Mouse (Mus musculus): Measurements from ENCODE around the gene Crlf1.

The Crlf1 gene

DNA sequence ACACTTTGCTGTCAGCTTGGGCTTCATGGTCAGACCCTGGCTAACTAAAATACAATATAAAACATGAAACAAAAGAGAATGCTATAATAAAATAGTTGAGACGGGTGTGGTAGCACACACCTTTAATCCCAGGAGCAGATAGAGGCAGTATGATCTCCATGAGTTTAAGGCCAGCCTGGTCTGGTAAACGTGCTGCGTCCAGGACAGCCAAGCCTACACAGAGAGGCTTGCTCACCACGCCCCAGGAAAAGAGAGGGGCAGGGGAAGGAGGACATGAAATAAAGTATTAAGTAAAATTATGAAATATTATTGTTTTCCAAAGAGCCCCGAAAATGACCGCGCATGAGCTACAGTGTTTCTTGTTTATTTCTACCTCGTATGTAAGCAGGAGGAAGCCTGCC, 34.2 kb downstream of the Crlf1 start:
- DNase-seq: no peak

DNA sequence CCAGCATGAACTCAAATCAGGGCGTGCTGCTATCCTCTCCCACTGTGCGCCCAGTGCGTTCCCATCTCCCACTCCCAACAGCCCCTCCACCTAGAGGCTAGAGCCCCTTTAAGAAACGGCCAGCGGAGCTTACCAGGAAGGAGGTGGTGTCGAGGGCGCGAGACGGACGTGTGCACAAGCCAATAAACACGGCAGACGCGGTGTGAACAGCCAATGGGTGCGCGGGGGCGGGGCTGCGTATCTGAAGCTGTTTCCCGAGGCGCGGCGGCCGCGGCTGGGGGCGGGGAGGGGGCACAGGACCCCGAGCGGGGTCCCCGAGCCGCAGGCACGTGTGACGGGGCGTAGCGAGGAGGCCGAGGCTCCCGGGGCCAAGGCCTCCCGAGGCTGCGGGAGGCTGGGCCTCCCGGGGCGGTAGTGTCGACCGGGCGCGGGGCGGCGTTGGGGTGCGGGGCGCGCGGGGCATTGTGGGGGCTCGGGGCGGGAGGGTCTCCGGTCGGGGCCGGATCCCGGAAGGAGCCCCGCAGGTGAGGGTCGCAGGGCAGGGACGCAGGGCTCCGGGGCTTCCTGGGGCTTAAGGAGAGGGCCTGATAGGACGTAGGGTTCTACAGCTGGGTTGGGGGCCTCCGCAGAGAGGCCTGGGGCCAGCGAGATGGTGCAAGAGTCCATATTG, 34.7 kb downstream of the Crlf1 start, which contains the start of the genes Fkbp8 and Kxd1:
Fkbp8 (plus strand) TSS at position 213 of the 670 bp plus-strand sequence.
Kxd1 (minus strand) TSS at position 445 of the 670 bp plus-strand sequence.
- peak; percentile 98 to 99 for DNase-seq

DNA sequence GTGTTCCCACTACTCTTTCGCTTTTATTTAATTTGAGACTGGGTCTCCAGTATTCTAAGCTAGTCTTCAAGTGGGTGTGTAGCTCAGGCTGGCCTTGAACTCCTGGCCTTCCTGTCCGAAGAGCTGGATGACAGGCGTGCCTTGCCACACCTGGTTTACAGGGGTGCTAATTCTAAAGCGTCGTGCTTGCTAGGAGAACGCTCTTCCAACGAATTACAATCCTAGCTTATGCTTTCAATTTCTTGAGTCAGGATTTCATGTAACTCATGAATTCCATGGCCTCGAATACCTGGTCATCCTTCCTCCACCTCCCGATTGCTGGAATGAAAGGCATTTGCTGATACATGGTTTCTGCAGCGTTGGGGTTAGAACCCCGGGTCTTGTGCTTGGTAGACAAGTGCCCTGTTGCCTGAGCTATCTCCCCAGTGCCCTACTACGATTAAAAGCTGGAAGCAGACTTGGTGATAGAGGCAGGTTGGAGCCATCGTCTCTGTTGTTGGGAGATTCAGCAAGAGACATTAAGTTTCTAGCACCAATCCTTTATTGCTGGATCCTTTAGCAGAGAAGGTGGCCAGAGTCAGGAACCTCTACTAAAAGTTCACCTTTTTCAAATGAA, 35.3 kb downstream of the Crlf1 start:
- DNase-seq: no peak

DNA sequence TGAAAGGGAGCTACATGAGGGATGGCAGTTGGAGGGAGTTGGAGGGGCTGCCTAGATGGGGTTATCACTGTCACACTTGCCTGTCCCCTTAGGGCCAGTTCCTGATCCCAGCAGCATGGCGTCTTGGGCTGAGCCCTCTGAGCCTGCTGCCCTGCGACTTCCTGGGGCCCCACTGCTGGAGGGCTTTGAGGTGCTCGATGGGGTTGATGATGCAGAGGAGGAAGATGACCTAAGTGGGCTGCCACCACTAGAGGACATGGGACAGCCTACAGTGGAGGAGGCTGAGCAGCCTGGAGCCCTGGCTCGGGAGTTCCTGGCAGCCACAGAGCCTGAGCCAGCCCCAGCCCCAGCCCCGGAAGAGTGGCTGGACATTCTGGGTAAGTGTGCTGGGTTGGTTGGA, 36.3 kb downstream of the Crlf1 start:
- no peak for DNase-seq

DNA sequence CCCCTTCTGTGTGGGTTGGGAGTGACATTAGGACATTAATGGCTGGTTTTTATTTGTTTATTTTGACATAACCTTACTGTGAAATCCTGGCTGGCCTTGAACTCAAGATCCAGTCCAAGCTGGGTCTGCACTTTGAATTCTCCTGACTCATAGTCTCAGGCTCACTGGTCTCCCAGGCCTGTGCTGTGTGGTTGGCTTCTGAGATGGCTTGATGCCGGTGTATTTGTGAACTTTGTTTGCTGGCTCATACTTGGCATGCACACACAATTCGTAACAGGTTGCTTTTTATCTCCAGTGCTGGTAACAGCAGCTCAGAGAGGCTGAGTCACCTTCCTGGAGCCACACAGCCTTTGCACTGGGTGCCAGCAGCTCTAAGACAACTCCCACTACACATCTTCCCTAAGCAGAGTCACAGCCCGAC, 36.8 kb downstream of the Crlf1 start:
- DNase-seq: peak in 1 of 2 experiments; percentile 18

DNA sequence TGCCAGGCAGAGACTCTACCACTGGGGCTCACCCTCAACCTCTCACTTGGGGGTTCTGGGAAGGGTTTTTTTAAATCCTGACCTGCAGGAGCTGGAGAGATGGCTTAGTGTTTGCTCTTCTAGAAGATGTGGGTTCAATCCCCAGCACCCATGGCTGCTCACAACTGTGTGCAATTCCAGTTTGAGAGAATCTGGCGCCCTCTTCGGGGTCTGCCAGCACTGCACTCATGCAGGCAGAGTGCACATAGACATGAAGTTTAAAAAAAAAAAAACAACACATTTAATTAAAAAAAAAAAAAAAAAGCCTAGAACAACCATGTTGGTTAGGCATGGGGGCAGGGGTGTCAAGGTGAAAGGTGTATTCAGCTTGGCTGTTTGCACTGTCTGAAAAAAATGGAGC, 37.4 kb downstream of the Crlf1 start:
- DNase-seq: no peak

DNA sequence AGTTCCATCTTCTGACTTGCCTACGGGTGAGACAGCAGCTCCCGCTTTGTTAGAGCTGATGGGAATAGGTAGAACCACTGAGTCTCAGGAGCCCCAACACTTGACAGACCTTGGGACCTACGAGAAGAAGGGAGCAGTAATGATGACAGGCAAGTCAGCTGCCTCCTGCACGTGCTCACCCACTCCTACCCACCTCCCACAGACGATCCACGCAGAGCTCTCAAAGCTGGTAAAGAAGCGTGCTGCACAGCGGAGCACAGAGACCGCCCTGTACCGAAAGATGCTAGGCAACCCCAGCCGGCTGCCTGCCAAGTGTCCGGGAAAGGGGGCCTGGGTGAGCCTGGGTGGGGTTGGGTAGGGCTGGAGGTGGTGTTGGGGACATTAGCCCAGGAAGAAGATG, 41.3 kb downstream of the Crlf1 start:
- DNase-seq: no peak

DNA sequence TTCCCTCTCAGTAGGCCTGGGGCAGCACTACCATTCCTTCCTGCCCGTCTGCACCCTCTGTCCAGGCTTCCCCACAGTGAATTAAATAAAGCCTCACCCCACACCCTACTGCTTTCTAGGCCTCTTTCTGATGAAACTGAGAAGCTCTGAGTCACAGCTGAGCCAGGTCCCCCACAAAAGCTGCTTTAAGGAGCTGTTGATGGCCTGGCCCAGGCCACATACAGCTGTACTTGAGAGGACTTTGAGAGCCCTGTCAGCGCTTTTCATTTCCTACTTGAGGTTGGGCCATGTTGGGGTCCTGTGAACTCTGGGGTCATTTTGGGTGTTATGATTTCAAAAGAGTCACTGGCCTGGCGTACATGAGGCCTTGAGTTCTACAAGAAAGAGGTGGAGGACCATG, 42.3 kb downstream of the Crlf1 start:
- DNase-seq: no peak

DNA sequence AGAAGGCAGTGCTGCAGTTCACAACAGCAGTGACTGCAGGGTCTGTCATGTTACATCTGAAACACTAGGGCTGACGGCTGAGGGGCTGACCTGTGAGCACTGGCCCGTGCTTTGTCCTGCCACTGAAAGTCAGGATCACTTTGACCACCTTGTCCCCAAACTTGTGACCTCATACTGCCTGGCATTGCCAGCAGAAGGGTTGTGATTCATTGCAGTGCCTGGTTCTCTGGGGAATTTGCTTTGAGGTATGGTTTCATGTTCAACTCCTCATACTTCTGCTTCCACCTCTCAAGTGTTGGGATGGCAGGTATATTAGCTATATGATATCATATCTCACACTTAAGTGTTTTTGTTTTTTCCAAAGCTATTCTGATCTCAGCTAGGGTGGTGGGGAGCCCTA, 42.7 kb downstream of the Crlf1 start:
- DNase-seq: no peak

DNA sequence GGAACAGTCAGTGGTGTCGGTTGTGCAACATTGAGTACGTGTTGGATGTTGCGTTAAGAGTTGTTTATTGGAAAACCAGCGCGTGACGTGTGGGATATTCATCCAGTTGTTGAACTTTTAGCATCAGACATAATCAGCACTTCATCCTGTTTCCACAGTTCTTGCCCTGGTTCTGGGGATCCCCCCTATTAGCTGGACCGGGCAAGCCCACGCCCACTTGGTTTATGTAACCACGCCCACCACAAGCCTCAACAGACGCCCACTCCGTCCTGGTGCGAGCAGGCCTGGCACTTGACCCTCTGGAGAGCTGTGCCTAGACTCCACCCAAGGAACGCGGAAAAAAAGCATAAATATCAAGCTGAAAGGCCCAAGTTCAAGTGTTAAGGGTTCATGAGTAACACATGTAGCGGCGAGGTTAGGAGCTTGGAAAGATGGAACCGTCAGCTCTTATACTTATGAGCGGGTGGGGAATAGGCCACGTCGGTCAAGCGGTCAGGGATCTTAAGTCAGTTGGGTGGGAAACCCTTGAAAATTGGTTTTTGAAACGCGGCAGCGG, 45.1 kb downstream of the Crlf1 start:
- DNase-seq: peak; percentile 74 to 78

DNA sequence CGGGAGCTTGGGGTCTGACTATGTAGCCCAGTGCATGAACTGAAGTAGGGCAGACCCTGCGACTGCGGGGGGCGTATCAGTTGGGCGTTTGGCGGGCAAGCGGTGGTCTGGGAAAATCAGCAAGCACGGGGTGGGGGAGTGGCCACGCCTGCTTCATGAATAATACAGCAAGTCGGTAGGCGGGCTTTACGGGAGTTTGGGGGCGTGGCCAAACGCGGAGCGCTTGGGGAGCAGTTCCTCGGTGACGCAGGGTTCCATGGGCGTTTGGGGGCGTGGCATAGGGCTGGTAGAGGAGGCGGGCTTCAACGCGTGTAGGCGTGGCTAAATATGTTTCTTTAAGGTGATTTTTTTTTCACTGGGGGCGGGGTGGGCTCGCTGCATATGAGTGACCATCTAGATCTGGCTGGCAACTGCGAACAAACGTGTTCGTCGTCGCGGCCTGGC, 45.7 kb downstream of the Crlf1 start:
- peak; percentile 99 to 100 for DNase-seq

DNA sequence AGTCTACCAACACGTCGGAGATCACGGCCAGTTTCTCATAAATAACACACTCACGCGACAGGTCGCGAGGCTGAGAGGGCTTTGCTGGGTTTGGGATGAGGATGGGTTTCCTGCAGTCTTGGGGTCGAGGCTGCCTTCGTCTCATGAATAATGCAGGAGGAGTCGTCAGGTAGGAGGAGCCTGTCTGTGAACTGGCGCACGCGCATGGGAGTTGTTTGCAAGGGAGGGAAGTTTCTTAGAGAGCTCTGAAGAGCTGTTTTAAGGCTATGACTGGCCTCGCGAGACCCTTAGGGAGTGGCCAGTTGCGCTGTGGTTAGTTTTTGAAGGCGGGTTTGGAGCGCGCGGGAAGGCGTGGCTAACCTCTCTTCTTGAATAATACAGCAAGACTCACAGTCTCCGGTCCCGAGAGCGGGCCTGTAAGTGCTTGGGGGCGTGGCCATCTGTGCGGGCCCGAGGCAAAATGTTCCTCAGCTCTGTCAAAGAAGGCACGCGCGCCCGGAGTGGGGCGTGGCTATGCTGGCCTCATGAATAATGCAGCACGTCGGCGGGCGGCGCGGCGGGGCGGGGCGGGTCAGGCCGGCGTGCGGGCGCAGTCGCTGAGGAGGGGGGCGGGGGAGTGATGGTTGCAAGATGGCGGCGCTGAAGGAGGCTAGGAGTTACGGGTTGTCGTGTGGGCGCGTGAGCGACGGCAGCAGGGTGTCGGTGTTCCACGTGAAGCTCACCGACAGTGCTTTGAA, 46.3 kb downstream of the Crlf1 start, which contains the start of gene Ell:
Ell (plus strand) TSS at position 381 of the 737 bp plus-strand sequence.
- peak; percentile 100 for DNase-seq

DNA sequence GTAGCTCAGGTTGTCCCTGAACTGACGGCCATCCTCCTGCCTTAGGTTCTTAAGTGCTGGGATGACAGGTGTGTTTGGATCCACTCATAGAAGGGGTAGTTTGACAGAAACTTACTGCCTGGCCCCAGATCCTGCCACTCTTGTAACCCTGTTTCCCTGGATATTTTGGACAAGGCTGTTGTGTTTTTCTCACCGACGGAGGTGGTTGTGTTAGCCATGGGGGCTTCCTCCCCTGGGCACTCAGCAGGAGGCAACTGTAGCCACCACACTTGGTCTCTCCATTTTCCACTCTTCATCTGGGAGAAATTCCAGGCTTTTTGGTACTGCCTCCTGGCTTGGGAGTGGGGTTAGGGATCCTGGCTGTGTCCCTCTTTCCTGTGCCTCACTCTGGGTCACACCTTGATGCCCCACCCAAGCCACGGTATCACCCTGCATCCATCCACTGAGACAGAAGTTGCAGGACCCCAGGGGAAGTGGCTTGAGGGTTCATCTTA, 47.1 kb downstream of the Crlf1 start:
- DNase-seq: no peak

DNA sequence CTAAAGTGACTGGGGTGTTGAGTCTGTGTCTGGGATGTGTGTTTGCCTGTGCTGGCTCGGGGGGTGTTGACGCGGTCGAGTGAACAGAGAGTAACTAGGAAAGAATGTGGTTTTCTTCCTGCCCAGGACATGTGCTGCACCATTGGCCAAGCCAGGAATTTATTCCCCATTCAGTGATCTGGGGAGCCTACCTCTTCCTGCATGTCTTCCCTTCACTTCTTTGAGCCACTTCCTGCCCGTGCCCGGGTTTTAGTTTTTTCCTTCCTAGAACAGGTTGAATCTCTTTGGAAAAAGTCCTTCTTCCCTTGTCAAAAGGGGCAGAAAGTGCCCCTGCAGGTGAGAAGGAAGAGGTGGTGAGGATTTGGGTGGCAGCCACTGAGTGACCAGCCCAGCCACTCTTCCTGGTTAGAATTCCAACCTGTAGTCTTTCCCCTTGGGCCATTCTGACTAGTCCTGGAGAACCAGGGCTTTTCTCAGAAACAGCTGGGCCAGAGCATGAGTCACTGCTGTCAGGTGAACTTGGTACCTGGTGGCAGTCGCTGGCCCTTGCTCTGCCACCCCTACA, 47.6 kb downstream of the Crlf1 start:
- DNase-seq: peak; percentile 60 to 61

DNA sequence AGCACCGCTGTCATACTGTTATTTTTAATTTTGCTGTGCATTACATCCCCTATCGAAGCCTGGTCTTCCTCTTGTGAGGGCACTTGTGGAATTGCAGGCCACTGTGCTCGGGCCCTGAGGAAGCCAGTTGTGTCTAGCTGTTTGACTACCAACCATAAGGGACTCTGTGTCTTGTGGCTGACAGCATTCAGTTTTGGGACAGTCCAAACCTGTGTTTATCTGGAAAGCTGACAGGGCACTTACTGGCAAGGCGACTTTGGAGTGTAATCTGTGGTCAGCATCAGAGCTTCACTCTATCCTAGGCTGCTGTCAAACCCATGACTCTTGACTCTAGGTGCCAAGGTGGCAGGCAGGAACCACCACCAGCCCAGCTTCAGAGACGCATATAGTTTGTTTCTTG, 48.1 kb downstream of the Crlf1 start:
- DNase-seq: no peak

DNA sequence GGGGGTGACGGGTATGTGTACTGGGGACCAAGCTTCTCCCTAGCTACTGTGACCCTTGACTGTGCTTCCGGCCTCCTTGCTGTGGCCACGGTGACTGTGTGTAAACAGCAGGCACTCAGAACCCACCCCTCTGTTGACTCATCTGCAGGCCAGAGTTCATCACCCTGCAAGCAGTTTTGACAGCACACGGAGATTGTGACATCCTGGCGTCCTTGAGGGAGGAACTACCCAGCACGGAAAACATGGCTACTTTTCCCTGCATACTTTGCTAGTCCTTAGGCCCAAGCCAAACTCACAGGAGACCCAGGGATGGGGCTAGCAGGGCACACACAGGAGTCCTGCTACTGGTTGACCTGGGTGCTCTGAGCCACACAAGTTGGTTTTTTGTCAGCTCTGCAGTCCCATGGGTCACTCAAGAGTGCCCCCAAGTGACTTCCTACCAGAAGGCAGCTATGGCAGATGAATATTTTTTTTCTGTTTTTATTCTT, 51.3 kb downstream of the Crlf1 start:
- DNase-seq: peak; percentile 65 to 72

DNA sequence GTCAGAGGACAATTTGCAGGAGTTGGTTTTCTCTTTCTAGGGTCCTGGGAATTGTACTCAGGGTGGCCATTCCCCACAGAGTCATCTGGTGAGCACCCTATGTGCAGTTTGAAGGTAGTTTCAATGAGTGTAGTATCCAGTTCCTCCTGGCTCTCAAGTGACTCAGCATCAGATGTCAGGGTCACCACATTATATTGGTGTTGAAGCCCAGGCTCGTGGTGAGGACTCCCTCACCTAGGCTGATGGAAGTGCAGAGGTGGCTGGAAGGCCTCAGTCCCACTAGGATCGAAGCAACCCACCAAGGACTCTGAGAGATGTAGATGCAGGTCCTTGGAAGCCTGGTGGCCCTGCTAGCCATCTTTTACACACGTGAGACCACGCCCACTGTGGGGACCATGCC, 53.5 kb downstream of the Crlf1 start:
- no peak for DNase-seq

DNA sequence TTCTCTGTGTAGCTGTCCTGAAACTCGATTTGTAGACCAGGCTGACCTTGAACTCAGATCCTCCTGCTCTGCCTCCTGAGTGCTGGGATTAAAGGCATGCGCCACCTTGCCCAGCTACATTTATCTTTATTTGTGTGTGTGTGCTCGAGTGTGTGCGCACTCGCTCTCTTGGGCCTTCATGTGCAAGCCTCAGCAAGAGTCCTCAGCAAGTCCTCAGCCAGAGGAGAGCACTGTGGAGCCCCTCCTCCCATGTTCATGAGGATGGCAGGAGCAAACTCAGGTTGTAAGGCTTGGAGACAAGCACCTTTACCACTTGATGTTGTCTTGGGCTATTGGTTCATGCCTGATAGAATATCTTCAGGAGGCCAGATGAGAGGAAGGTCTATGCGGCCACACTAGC, 54.8 kb downstream of the Crlf1 start:
- no peak for DNase-seq

DNA sequence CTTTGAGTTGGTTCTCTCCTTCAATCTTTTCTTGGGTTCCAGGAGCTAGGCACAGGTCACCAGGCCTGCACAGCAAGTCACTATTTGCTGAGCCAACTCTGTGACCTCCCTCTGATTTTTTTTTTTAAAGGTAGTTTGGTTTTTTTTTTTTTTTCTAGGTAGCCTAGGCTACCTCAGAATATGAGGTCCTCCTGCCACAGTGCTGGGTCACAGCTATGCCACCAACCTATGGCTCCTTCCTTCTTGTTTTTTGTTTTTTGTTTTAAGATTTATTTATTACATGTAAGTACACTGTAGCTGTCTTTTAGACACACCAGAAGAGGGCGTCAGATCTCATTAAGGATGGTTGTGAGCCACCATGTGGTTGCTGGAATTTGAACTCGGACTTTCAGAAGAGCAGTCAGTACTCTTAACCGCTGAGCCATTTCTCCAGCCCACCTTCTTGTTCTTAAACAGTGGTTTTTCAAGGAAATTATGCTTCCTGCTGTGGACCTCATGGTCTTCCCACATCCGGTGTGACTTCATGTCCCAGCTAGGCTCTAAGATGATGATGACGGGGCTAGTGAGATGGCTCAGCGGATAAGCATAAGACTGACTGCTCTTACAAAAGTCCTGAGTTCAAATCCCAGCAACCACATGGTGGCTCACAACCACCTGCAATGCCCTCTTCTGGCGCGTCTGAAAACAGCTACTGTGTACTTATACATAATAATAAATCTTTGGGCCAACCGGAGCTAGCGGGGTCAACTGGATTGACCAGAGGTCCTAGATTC, 56.6 kb downstream of the Crlf1 start:
- DNase-seq: no peak

DNA sequence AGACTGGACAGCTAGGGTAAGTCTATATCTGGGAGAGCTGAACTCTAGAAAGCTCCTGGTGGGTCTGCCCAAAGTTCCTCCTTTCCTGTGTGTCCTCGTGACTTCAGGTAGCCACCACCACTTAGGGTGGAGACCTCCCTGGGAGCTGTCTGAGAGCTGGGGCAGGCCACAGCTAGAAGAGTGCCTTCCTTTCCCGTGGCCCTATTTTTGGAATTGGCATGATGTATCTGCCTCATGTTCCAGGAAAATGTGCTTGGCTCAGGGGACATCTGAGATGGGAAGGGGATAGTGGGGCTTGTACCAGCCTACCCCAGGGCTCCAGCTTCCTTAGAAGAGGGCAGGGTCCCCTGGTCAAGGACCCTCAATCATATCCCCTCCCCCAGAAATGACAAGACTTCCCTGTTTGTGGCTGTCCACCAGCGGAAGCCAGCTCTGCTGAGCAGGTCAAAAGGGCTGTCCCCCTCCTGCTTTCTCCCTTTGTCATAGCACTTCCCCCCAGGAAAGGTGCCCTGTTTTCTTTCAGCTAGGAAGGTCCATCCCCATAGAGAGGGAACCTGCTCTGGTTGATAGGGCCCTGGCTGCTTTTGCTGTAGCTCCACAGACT, 58.7 kb downstream of the Crlf1 start:
- no peak for DNase-seq

DNA sequence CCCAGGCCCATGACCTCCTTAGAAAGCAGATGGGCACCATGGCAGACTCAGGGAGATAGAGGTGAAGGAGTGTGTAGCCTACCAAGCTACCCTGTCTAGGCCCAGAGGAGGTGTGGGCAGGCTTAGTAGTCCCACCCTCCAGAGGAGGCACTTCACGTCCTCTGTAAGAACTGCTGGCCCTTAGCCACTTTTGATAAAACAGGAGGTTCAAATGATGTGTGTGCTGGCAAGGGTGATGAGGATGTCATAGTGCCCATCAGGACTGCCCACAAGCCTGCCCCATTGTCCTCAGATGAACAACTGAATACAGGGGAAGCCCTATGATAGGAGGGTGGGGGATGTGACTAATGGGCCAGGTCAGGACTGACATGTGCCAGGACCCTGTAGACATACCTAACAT, 59.9 kb downstream of the Crlf1 start:
- no peak for DNase-seq
